Mouse (Mus musculus): ENCODE measurements around the gene Rhebl1.

Gene Rhebl1

DNA sequence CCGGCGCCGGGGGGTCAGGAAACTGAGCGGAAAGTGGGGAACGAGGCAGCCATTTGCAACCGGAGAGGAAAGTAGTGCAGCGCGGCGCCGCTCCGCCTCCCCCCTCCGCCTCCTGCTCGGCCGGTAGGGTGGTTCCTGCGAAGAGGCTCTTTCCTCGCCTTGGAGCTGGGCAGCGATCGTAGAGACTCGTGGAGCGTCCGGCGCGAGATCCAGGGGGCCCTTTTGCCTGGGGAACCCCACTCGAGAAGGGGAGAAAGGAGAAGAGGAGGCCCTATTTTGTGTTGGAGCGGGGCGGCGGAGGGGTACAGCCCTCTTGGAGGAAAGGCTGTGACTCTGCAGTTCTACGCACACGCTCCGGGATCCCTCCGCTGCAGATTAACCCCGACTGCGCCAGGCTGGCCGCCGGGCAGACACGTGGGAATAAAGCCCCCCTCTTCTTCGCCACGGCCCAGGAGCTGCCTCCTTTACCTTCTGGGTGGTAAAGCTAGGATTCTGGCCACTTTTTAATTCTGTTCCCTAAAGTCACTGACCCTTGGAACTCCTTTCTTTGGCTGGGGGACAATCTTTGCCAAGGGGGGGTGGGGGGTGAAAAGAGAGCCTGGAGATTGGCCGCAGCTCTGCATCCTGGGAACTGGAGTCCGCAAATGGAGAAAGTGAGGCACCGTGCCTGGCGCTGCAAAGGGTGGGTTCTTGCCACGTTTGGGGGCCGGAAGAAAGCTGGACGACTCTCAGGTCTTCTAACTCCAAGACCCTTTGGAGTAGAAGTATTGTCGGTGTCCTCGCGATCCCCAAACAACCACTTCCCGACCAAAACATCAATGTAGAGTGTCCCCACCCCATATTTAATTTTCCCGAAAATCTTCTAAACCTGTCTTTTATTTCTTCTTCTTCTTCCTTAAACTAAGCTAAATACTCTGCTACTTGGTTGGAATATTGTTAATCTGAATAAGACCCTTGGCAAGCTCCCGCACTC is 22.1 kb downstream of the Rhebl1 start:
- DNase-seq (ENCODE audit: low read depth, low spot score) = peak; percentile 98

DNA sequence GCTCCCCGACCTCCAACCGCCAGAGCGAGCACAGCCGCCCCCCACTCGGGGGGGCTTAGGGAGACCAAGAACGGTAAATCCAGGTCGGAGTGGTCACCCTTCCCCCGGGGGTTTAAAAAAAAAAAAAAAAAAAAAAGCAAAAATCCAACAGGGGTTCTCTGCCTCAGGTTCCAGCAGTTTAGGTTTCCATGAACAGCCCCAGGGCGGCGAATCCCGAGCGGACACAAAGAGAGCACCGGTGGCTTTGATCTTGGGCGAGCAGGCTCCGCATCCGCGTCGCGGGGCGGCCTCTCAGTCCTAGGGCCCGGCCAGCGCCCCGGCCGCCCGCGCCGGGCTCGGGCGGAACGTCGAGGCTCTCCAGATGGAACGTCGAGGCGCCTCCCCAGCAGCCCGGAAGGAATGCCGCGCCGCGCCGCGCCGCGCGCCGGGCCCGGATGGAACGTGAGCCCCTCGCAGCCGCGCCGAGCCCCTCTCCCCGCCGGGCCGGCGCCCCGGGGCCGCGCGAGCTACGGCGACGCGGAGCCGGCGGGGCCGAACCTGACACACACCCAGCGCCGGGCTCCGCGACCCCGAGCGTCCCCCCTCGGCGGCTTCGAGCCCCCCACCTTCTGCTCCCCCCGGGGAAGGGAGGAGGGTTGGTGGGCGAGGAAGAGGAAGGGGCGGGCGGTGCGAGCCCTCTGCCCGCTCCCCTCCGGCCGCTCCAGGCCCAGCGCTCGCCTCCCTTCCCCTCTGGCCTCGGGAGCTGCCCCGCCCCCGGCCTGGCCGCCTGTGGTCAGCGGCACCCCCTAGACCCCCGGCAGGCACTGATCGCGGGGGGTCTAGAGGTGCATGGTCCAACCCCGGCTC is 23.0 kb downstream of the Rhebl1 start, which contains the start of gene Kmt2d:
TSS of gene Kmt2d (minus strand) at position 135 of the 846 bp plus-strand sequence.
- DNase-seq (ENCODE audit: low read depth, low spot score) = peak; percentile 41

DNA sequence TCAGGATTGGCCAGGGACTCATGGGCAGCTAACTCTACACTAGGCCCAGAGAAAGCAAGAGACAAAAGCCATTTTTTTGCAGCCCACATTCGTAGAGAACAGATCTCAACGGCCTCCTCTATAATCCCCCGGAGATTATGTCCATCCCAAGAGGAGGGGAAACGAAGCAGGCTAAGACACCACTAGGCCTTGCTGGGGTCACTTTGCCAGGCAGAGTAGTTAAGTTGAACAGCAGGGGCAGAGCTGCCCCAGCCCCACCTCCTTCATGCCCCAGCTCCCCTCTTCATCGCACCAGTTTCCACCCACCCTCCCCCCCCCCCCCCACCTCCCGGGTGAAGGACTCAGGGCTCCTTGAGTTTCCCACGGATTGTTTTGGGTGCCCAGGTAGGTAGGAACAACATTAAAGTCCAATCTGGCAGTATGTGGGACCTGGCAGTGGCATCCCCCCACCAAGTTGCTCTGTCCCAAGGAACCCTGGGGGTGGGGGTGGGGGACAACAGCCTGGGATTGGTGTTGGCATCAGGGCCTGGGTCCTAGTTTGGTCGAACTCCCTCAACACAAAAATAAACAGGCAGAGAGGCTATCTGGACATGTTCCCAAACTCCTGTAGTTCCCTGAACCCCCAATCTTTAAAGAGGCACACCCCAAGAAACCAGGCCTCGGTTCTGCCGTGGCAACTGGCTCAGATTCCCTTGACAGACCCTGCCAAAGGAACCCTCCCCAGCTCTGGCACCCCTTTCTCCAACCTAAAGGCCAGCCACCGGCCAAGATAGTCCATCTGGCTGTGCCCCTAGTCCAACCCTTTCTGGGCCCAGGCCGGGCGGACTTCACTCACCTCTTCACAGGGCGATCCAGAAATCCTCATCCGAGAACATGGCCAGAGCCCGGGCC is 23.9 kb downstream of the Rhebl1 start:
- peak; percentile 77 for DNase-seq (ENCODE audit: low read depth, low spot score)

DNA sequence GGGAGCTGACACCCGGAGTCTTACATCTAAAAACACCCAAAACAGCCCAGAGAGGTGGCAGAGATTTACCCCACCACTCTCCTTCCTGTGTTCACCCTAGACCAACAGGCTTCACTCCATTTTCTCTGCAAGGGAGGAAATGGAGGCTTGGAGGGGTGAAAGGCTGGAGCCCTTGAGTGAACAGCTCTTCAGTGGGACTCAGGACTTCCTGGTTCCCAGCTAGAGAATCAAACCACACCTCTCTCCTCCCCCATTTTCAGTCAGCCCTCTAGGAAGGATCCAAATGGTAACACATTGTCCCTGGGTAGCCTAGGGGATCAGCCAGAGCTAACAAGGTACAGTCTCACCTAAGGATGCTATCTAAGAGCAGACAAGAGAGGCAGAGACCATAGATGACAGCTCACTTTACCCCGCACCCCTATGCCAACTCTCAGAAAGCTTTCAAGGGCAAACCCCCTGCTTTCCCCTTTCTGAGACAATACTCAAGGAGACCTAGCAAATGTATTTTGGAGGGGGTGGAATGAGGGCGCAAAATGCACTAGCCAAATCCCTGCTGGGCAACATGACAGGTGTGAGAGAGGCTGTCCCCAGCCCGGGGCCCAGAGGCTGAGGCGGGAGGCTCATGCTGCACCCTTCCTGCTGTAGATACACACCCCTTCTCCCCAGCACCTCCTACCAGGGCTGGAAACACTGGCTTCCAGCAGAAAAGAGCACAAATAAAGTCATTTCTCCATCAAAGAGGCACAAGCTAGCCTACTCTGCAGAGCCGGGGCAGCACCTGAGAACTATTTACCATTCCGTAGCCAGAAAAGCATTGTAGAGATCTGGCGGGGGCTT is 24.8 kb downstream of the Rhebl1 start:
- DNase-seq (ENCODE audit: low read depth, low spot score) = peak; percentile 31

DNA sequence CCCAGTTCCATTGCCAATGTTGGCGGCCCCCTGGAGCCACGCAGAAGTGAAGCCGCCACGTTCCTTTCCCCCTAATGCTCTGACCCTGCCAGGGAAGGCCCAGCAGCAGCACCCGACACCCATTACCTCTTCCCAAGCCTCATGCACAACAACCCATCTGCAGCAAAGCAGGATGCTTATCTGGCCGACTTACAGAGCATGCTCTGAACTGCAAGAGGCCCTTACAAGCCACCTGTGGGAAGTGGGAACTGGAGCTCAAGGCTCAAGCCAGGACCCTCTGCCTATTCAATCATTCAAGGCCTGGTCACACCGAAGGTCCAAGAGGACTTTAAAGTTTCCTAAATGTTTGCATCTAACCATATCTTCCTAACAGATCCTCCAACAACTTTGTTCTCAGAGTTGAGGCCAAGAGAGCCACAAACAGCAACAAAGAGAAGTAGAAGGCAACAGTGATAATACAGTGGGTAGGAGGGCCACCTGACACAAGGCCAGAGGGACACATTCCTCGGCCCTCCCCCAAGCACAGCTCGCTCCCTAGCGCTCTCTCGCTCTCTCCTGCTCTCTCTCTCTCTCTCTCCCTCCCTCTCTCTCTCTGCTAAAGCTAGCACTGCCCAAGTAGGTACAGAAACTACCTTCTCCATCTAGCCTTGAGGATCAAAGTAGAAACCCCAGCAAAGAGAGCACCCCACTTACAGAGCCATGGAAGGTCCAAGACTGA is 25.8 kb downstream of the Rhebl1 start:
- DNase-seq (ENCODE audit: low read depth, low spot score) = no peak

DNA sequence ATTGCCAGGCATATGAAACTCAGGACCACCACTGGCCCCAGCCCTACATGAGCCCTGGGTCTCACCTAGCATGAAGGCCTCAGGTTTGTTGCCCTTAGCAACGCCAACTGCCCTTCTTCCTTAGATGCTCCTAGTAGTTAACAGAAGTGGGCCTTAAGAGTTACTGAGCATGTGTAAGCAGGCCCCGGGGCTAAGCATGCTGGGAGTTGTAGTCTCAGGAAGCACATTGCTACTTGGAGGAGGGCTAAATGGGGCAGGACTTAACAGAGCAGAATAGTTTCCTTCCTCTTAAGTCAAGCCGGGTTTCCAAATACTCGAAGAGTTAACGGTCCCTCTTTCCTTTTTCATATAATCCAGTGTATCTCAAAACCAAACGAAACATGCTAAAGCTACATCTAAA is 27.0 kb downstream of the Rhebl1 start:
- peak; percentile 91 for DNase-seq (ENCODE audit: low read depth, low spot score)

DNA sequence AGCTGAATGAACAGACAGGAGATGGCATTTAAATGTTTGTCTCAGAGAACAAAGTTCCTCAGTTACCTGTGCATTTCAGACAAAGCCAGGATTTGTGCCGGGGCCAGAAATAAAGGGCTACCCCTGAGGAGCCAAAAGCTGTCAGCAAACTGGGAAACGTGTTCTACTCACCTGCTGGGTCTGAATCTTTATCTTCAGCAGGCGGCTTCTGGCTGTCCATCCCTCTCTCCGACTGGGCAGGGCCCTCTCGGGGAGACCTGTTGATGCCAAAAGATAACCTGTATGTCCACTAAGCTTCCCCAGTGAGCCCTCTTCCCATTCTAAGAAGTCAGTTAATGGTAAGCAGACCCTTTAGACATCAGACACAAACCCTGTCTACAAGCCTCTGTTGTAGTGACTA is 27.8 kb downstream of the Rhebl1 start:
- no peak for DNase-seq (ENCODE audit: low read depth, low spot score)

DNA sequence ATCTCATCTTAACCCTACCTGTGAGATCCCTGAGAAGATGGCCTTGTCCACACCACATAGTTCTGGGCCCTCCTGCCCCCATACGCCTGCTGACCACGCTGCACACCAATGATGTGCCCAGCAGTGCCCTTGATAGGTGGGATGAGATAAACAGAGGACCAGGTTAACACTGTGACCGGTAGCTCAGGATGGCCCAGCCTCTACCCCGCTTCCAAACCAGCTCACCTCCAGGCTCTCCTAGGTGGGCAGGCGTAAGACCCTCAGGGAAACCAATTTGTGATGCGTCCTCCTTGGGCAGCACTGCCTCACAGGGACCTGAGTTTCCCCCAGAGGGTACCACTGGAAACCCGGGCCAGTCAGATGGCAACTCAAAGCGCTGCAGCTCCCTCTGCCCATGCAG is 28.6 kb downstream of the Rhebl1 start:
- no peak for DNase-seq (ENCODE audit: low read depth, low spot score)

DNA sequence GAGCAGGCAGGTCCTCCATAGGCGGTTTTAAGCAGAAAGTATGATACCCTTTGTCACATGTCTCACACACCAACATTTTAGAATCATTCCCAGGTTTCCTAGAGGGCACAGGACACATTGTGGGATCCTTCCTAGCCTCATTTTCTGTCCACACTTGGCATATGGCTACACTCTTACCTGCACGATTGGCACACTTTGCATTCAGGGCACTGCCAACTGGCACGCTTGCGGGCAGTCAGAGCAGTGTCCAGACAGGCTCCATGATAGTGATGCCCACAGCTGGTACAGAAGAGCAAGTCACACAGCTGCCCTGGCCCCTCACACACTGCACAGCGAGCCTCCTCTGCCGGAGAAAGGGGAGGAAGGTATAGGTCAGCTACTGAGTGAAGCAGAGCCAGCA is 29.4 kb downstream of the Rhebl1 start:
- no peak for DNase-seq (ENCODE audit: low read depth, low spot score)

DNA sequence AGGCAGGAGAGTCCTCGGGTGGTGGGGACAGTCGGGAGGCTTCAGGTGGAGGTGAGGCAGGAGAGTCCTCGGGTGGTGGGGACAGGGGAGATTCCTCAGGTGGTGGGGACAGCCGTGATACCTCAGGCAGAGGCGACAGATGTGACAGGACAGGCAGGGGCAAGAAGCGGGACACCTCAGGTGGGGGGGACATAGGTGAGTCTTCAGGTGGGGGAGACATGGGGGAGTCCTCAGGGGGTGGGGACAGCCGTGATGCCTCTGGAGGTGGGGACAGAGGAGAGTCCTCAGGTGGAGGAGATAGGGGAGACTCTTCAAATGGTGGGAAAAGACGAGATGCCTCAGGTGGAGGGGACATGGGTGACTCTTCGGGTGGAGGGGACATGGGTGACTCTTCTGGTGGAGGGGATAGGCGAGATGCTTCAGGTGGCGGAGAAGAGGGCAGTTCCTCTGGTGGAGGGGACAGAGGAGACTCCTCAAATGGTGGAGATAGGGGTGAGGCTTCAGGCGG is 30.8 kb downstream of the Rhebl1 start:
- no peak for DNase-seq (ENCODE audit: low read depth, low spot score)

DNA sequence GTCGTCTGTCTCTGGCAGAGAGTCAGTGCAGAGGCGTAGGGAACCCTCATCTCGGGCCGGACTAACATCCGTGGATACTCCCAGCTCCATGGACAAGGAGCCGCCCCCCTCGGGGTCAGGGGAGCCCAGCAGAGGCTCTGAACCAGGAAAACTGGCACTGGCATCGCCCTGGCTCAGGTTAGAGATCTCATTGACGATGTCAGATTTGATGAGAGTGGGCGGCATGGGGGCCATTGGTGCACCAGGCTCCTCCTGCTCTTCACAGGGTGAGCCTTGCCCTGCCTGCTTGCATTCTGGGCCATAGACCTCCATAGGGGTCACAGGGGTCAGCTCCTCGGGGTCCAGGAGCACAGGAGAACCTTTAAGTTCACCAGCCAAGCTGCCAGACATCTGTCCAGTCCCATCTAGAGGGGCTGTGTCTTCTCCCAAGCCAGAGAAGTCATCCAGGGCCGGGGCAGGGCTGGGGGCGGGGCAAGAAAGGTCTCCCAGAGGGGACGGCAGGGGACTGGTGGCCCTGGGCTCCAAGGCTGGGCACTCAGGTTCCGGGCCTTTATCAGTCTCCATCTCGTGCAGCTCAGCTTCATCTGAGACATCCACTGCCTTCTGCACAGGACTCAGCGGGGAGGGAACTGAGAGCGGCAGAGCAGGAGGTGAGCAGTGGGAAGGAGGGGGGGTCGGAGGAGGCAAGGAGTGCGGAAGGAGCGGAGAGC is 32.5 kb downstream of the Rhebl1 start:
- peak; percentile 17 for DNase-seq (ENCODE audit: low read depth, low spot score)

DNA sequence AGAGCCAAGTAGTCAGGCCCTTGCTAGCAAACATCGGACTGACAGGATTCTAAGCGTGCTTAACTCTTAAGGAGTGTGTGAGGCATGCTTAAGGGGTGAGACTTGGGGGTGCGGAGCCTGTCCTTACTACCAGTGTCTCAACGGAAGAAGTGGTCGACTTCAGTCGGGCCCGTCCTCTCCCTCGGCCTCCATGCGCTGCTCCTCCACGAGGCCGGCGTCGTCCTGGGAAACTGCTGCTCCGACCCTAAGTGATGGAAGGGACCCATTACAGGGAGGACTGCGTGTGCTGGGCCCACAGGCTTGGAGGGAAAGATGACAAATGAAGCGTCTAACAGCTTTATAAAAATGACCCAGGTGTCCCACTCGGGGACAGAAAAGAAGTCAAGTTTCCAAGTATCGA is 33.4 kb downstream of the Rhebl1 start:
- DNase-seq (ENCODE audit: low read depth, low spot score) = no peak

DNA sequence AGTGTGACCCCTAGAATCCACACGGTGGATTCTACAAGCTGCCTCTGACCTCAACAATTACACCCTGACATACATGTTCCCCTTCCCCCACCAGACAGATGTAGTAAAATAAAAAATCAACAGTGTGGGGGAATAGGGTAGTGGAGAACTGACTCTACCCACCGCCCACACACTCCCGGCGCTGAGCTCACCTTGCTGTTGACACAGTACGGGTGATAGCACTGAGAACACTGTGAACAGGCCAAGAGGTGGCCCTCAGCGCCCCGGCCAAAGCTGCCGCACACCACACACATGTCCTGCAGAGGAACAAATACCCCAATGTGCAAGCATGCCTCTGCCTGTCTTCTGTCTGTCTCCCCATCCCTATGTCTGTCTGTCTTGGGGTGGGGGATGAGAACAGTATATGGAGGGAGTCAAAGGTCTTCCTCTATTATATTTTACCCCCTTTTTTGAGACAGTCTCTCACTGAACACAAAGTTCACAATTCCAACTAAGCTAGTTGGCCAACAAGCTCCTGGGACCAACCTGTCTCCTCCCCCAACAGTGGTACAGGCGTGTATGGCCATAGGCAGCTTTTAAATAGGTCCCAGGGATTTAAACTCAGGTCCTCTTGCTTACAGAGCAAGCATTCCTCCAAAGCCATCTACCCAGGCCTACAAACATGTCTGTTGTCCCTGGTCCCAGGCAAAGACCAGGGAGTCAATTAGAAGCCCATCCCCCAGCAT is 34.9 kb downstream of the Rhebl1 start:
- no peak for DNase-seq (ENCODE audit: low read depth, low spot score)

DNA sequence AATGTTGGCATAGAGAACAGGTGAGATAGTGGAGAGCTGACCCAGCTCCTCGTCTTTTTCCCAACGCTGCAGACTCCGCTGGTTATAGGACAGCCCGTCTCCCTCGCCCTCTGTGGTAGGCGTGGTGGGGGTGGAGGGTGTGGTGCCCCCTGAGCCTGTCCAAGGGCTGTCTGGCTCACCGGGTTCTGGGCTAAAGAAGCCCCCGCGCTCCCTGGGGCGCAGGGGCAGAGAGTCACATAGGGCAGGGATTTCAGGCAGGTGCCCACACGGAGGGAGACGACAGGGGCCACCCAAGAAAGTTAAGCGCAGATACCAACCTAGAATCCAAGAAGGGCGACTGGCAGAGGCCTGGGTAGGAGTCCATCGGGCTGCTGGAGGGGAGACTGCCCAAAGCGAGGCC is 40.1 kb downstream of the Rhebl1 start:
- no peak for DNase-seq (ENCODE audit: low read depth, low spot score)

DNA sequence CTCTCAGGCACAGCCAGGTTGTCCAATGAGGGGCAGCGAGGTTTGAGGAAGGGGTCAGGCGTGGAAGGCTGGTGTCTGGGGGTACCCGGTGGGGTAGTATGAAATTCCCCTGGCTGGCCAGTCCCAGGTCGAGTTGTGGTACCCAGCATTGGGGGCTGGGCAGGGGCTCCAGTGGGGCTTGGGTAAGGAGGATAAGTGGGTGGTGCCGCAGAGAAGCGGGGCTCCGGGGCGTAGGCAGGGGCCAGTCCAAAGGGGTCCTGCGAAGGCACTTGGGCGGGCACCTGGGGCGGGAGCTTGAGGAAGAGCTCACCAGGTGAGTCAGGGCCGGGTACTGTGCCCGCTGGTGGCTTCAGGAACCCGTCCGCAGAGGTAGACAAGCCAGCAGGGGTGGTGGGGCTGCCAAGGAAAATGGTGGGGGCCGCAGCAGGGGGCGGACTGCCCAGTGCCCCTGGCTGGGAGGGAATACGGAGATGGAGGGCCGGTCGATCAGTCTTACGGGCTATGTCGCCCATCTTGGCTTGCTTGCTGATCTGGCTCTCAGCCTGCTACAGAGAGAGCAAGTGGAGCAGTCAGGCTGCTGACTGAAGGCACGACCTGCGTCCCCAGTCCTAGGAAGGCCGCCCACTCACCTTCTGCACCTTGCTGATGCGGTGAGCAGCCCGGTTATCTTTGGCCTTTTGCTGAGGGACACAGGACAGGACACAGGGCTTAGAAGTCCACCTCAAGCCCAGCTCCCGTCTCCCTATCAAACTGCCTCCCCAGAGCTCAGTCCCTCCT is 41.0 kb downstream of the Rhebl1 start:
- DNase-seq (ENCODE audit: low read depth, low spot score) = peak; percentile 63

DNA sequence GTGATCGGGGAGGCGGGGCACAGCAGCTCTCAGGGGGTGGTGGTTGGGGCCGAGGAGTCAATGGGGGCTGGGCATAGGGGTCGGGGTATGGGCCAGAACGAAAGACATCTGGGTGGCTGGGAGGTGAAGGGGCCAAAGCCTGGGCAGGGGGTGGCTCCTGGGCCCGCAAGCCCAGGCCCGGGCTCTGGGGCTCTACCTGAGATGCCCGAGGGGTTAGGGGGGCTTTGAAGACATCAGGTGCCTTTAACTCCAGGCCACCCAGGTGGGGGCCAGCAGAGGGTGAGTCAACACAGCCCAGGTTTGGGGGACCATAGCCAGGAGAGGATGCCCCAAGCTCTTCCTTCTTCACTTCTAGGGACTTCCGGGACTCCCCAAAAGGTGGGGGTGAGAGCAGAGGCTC is 41.6 kb downstream of the Rhebl1 start:
- DNase-seq (ENCODE audit: low read depth, low spot score) = no peak

DNA sequence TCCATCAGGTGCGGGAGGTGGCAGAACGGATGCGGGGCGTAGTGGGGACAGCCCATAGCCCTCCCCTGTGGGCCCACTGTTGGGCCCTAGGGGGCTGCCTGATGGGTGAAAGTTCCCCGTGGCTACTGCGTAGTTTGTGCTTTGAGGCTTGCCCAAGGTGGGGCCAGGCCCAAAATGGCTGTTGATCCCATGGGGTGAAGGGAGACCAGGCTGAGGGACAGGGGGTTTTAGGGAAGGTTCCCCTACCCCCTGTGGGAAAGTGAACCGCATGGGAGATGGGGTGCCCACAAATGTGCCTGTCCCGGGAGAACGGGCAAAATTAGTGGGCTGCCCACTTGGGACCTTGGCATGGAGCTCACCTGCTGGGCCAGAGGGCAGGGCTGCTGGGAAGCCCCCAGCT is 42.3 kb downstream of the Rhebl1 start:
- DNase-seq (ENCODE audit: low read depth, low spot score) = no peak

Data from brain, adult 2 months (tissue).